In the genomic region with DNA sequence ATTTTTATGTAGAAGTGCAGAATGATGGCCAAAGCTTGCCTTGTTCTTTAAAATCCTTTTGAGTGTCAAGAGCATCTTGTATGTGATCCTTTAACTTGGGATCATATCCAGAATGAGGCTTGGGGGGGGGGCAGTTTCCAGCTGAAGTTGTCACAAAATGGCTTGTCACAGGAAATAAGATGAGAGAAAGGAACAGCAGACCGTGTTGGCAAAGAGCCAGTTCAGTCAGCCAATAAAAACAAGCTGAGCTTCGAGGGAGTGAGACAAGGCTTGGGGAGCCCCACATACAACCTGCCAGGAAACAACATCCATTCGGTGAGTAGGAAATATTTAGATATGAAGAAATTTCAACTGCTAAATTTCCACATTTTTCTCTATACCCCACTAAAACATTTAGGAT, we compare ENCODE assay signal across 22 mouse cellular contexts. TPM values are rescaled to one million over a fixed set of nuclear protein-coding genes. Genes with fewer than 3 reads are reported as not detected.
DNase-seq lines count a peak whose midpoint lies in the region; ATAC-seq and TF ChIP-seq lines count a peak whose summit lies in the region.
"Had no signal": no experiment of that assay in that cellular context is flagged by ENCODE, and none has a peak within 500 bp of the region (broad histone marks: within the 10 kb centered on the region; RNA-seq: fewer than 3 reads in every experiment).

No protein-coding gene starts in this region.

- H3K9me3 ChIP-seq in heart, embryonic 14.5 days (ENCODE audit: control insufficient read depth, low read length): 0 out of 2 replicates have a peak, but pooled peaks cover 3% of the 10 kb centered on the region
- H3K9me3 ChIP-seq in lung, embryonic 14.5 days (ENCODE audit: low read depth, low read length): no peaks in the 10 kb centered on the region
- H3K9me3 ChIP-seq: hindbrain, embryonic 10.5 days; liver, embryonic 13.5 days had no signal

- peaks cover 0 to 2% of the 10 kb centered on the region in 2 experiments; a peak in 2 of 4 replicates for H3K4me1 ChIP-seq in heart, embryonic 14.5 days (ENCODE audit: control insufficient read depth in 2 of 2, insufficient read depth in 2 of 2, low read length in 2 of 2)
- no peaks in the 10 kb centered on the region for H3K4me1 ChIP-seq in lung, embryonic 14.5 days (ENCODE audit: insufficient read depth)
- H3K4me1 ChIP-seq: hindbrain, embryonic 10.5 days; liver, embryonic 13.5 days had no signal

- no peak overlapping the region for H3K4me3 ChIP-seq in heart, embryonic 14.5 days (ENCODE audit: control insufficient read depth in 1 of 2, insufficient read depth in 1 of 2, low read depth in 1 of 2, low read length in 2 of 2)
- no peak overlapping the region for H3K4me3 ChIP-seq in lung, embryonic 14.5 days (ENCODE audit: low read depth, low read length)
- H3K4me3 ChIP-seq: hindbrain, embryonic 10.5 days; liver, embryonic 13.5 days; myocyte had no signal

- 45% methylated on average over 3 of the region's 3 CpGs for WGBS in heart, embryonic 14.5 days
- WGBS in lung, embryonic 14.5 days: 22% methylated on average over 3 of the region's 3 CpGs

- H3K36me3 ChIP-seq in heart, embryonic 14.5 days (ENCODE audit: control insufficient read depth, insufficient read depth, low read length): no peaks in the 10 kb centered on the region
- no peaks in the 10 kb centered on the region for H3K36me3 ChIP-seq in lung, embryonic 14.5 days (ENCODE audit: insufficient read depth)
- H3K36me3 ChIP-seq: hindbrain, embryonic 10.5 days; liver, embryonic 13.5 days had no signal

- intact Hi-C loops in heart, postnatal 10 days (cut with DNase I): no loop called here

- no peak overlapping the region for H3K9ac ChIP-seq in heart, embryonic 14.5 days (ENCODE audit: low read length)
- H3K9ac ChIP-seq in lung, embryonic 14.5 days: no peak overlapping the region
- H3K9ac ChIP-seq: liver, embryonic 13.5 days had no signal

- H3K27ac ChIP-seq in heart, embryonic 14.5 days (replicated peaks in 1 of 2; ENCODE audit: control insufficient read depth in 1 of 2, insufficient read depth in 1 of 2, low read depth in 2 of 2, low read length in 2 of 2): peak overlapping the region; percentile 14 to 25; a peak in 1 of 4 replicates
- H3K27ac ChIP-seq in lung, embryonic 14.5 days (ENCODE audit: low read depth): no peak overlapping the region
- H3K27ac ChIP-seq: hindbrain, embryonic 10.5 days; liver, embryonic 13.5 days; stomach, postnatal 0 days had no signal

- DNase-seq in cerebellum, postnatal 4 days (ENCODE audit: low spot score in 2 of 2): peak; percentile 21 to 59
- DNase-seq in heart, adult 9 months (ENCODE audit: low spot score in 2 of 2): no peak
- DNase-seq in lung, embryonic 14.5 days: peak; percentile 74
- DNase-seq in lung, postnatal 4 days: no peak
- DNase-seq in heart, postnatal 10 days: peak; percentile 14 to 35
- no peak for DNase-seq in spleen, adult 18-20 months
- DNase-seq: adrenal gland, postnatal 36 days; gastrocnemius, postnatal 14 days; liver, embryonic 13.5 days; lung, postnatal 14 days; thymus, postnatal 14 days had no signal

- TF ChIP-seq CTCF in lung, embryonic 14.5 days (IDR thresholded peaks at IDR 0.05; ENCODE audit: low read depth): no peak

- no peak for ATAC-seq in cerebellum, adult (ENCODE audit: insufficient number of reproducible peaks, low FRiP score, low TSS enrichment)
- no peak for ATAC-seq in heart, embryonic 14.5 days (ENCODE audit: insufficient number of reproducible peaks, insufficient read depth, low FRiP score, low read depth)
- peak; percentile 28; the same call in 1 of the 2 replicates for ATAC-seq in lung, embryonic 14.5 days (ENCODE audit: insufficient read depth)

- H3K27me3 ChIP-seq in heart, embryonic 14.5 days (ENCODE audit: control insufficient read depth, insufficient read depth, low read length): no peaks in the 10 kb centered on the region
- H3K27me3 ChIP-seq in lung, embryonic 14.5 days (ENCODE audit: insufficient read depth, low read length): no peaks in the 10 kb centered on the region
- H3K27me3 ChIP-seq: liver, embryonic 13.5 days had no signal

- H3K4me2 ChIP-seq in heart, embryonic 14.5 days (ENCODE audit: low read length): no peak overlapping the region
- H3K4me2 ChIP-seq in lung, embryonic 14.5 days: no peak overlapping the region
- H3K4me2 ChIP-seq: liver, embryonic 13.5 days had no signal

RNA-seq across cellular contexts. Expression of gene Taar4, which starts 3.1 kb away (rescaled TPM):
- not detected in 2 replicates for polyA plus RNA-seq in heart, embryonic 14.5 days (2014; fragmentation: Nextera tagmentation; extraction: Ambion mirVana)
- polyA plus RNA-seq in lung, embryonic 14.5 days (2014; fragmentation: Nextera tagmentation; extraction: Ambion mirVana): not detected in 2 replicates
- not detected for total RNA-seq in heart, postnatal 10 days (2021)
- total RNA-seq: adrenal gland, postnatal 36 days; common myeloid progenitor, adult 5-6 weeks; gastrocnemius, postnatal 14 days; layer of hippocampus, postnatal 25 days; left cerebral cortex, postnatal 36 days; neutrophil, adult 5-6 weeks had no signal
- polyA plus RNA-seq: frontal cortex, adult 2 months; hindbrain, embryonic 10.5 days; intestine, embryonic 14.5 days; liver, embryonic 13.5 days; myocyte; stomach, postnatal 0 days had no signal

RNA-seq across cellular contexts. Expression of gene Taar5, which starts 7.1 kb away (rescaled TPM):
- polyA plus RNA-seq in heart, embryonic 14.5 days (2014; fragmentation: Nextera tagmentation; extraction: Ambion mirVana): not detected in 2 replicates
- polyA plus RNA-seq in lung, embryonic 14.5 days (2014; fragmentation: Nextera tagmentation; extraction: Ambion mirVana): not detected in 2 replicates
- total RNA-seq in heart, postnatal 10 days (2021): not detected
- total RNA-seq: adrenal gland, postnatal 36 days; common myeloid progenitor, adult 5-6 weeks; gastrocnemius, postnatal 14 days; layer of hippocampus, postnatal 25 days; left cerebral cortex, postnatal 36 days; neutrophil, adult 5-6 weeks had no signal
- polyA plus RNA-seq: frontal cortex, adult 2 months; hindbrain, embryonic 10.5 days; intestine, embryonic 14.5 days; liver, embryonic 13.5 days; myocyte; stomach, postnatal 0 days had no signal

RNA-seq across cellular contexts. Expression of gene Taar3, which starts 14.1 kb away (rescaled TPM):
- polyA plus RNA-seq in heart, embryonic 14.5 days (2014; fragmentation: Nextera tagmentation; extraction: Ambion mirVana): not detected in 2 replicates
- polyA plus RNA-seq in lung, embryonic 14.5 days (2014; fragmentation: Nextera tagmentation; extraction: Ambion mirVana): not detected in 2 replicates
- total RNA-seq in heart, postnatal 10 days (2021): not detected
- total RNA-seq: adrenal gland, postnatal 36 days; common myeloid progenitor, adult 5-6 weeks; gastrocnemius, postnatal 14 days; layer of hippocampus, postnatal 25 days; left cerebral cortex, postnatal 36 days; neutrophil, adult 5-6 weeks had no signal
- polyA plus RNA-seq: frontal cortex, adult 2 months; hindbrain, embryonic 10.5 days; intestine, embryonic 14.5 days; liver, embryonic 13.5 days; myocyte; stomach, postnatal 0 days had no signal

RNA-seq across cellular contexts. Expression of gene Taar6, which starts 22.0 kb away (rescaled TPM):
- polyA plus RNA-seq in heart, embryonic 14.5 days (2014; fragmentation: Nextera tagmentation; extraction: Ambion mirVana): not detected in 2 replicates
- polyA plus RNA-seq in lung, embryonic 14.5 days (2014; fragmentation: Nextera tagmentation; extraction: Ambion mirVana): not detected in 2 replicates
- not detected for total RNA-seq in heart, postnatal 10 days (2021)
- total RNA-seq: adrenal gland, postnatal 36 days; common myeloid progenitor, adult 5-6 weeks; gastrocnemius, postnatal 14 days; layer of hippocampus, postnatal 25 days; left cerebral cortex, postnatal 36 days; neutrophil, adult 5-6 weeks had no signal
- polyA plus RNA-seq: frontal cortex, adult 2 months; hindbrain, embryonic 10.5 days; intestine, embryonic 14.5 days; liver, embryonic 13.5 days; myocyte; stomach, postnatal 0 days had no signal

RNA-seq across cellular contexts. Expression of gene Taar2, which starts 25.1 kb away (rescaled TPM):
- not detected in 2 replicates for polyA plus RNA-seq in heart, embryonic 14.5 days (2014; fragmentation: Nextera tagmentation; extraction: Ambion mirVana)
- polyA plus RNA-seq in lung, embryonic 14.5 days (2014; fragmentation: Nextera tagmentation; extraction: Ambion mirVana): not detected in 2 replicates
- total RNA-seq in heart, postnatal 10 days (2021): not detected
- total RNA-seq: adrenal gland, postnatal 36 days; common myeloid progenitor, adult 5-6 weeks; gastrocnemius, postnatal 14 days; layer of hippocampus, postnatal 25 days; left cerebral cortex, postnatal 36 days; neutrophil, adult 5-6 weeks had no signal
- polyA plus RNA-seq: frontal cortex, adult 2 months; hindbrain, embryonic 10.5 days; liver, embryonic 13.5 days; myocyte; stomach, postnatal 0 days had no signal

Comparison
In these comparisons a context has a peak if more than half of its experiments do, and no peak if none do; other contexts are left out.
1. DNase-seq: peak in cerebellum, postnatal 4 days (2 of 2), lung, embryonic 14.5 days (single experiment) and heart, postnatal 10 days (2 of 2); none in heart, adult 9 months (0 of 2), lung, postnatal 4 days (0 of 2) and spleen, adult 18-20 months (0 of 2).